Mouse (Mus musculus): ENCODE data around the gene Sod1.

The Sod1 gene

GRCm38 (mm10) chr16:90220026-90220891 lies at the start of gene Sod1:
Gene Sod1 (plus strand): TSS chr16:90220754.
- DNase-seq (ENCODE audit: low read depth in 2 of 2, low spot score in 2 of 2), result peak; percentile 96 to 98

- DNase-seq (ENCODE audit: low read depth in 2 of 2, low spot score in 2 of 2), result no peak
Observed at GRCm38 (mm10) chr16:90171416-90171815, 49.1 kb upstream of the Sod1 start.

GRCm38 (mm10) chr16:90176472-90176871 lies 44.1 kb upstream of the Sod1 start:
- DNase-seq (ENCODE audit: low read depth in 2 of 2, low spot score in 2 of 2), result no peak

- DNase-seq (ENCODE audit: low read depth in 2 of 2, low spot score in 2 of 2), result no peak
Observed at GRCm38 (mm10) chr16:90177425-90177824, 43.1 kb upstream of the Sod1 start.

GRCm38 (mm10) chr16:90178404-90178803 lies 42.1 kb upstream of the Sod1 start:
- DNase-seq (ENCODE audit: low read depth in 2 of 2, low spot score in 2 of 2), result no peak

GRCm38 (mm10) chr16:90179892-90180291 lies 40.7 kb upstream of the Sod1 start:
- DNase-seq (ENCODE audit: low read depth in 2 of 2, low spot score in 2 of 2), result no peak

GRCm38 (mm10) chr16:90180975-90181374 lies 39.6 kb upstream of the Sod1 start:
- no peak for DNase-seq (ENCODE audit: low read depth in 2 of 2, low spot score in 2 of 2)

GRCm38 (mm10) chr16:90181673-90182072 lies 38.9 kb upstream of the Sod1 start:
- no peak for DNase-seq (ENCODE audit: low read depth in 2 of 2, low spot score in 2 of 2)

- no peak for DNase-seq (ENCODE audit: low read depth in 2 of 2, low spot score in 2 of 2)
Observed at GRCm38 (mm10) chr16:90184135-90184534, 36.4 kb upstream of the Sod1 start.

- DNase-seq (ENCODE audit: low read depth in 2 of 2, low spot score in 2 of 2), result peak; percentile 51 to 67
Observed at GRCm38 (mm10) chr16:90185928-90186588, 34.5 kb upstream of the Sod1 start.

GRCm38 (mm10) chr16:90187453-90187852 lies 33.1 kb upstream of the Sod1 start:
- DNase-seq (ENCODE audit: low read depth in 2 of 2, low spot score in 2 of 2), result no peak

- no peak for DNase-seq (ENCODE audit: low read depth in 2 of 2, low spot score in 2 of 2)
Observed at GRCm38 (mm10) chr16:90191289-90191688, 29.3 kb upstream of the Sod1 start.

GRCm38 (mm10) chr16:90193719-90194118 lies 26.8 kb upstream of the Sod1 start:
- no peak for DNase-seq (ENCODE audit: low read depth in 2 of 2, low spot score in 2 of 2)

- no peak for DNase-seq (ENCODE audit: low read depth in 2 of 2, low spot score in 2 of 2)
Observed at GRCm38 (mm10) chr16:90196688-90197240, 23.8 kb upstream of the Sod1 start.

GRCm38 (mm10) chr16:90197337-90197973 lies 23.1 kb upstream of the Sod1 start:
- peak; percentile 57 to 66 for DNase-seq (ENCODE audit: low read depth in 2 of 2, low spot score in 2 of 2)

- DNase-seq (ENCODE audit: low read depth in 2 of 2, low spot score in 2 of 2), result no peak
Observed at GRCm38 (mm10) chr16:90198626-90199025, 21.9 kb upstream of the Sod1 start.

GRCm38 (mm10) chr16:90199174-90199573 lies 21.4 kb upstream of the Sod1 start:
- no peak for DNase-seq (ENCODE audit: low read depth in 2 of 2, low spot score in 2 of 2)

- DNase-seq (ENCODE audit: low read depth in 2 of 2, low spot score in 2 of 2), result no peak
Observed at GRCm38 (mm10) chr16:90202140-90202539, 18.4 kb upstream of the Sod1 start.

GRCm38 (mm10) chr16:90203226-90203962 lies 17.2 kb upstream of the Sod1 start:
- no peak for DNase-seq (ENCODE audit: low read depth in 2 of 2, low spot score in 2 of 2)

GRCm38 (mm10) chr16:90204868-90205267 lies 15.7 kb upstream of the Sod1 start:
- no peak for DNase-seq (ENCODE audit: low read depth in 2 of 2, low spot score in 2 of 2)

- DNase-seq (ENCODE audit: low read depth in 2 of 2, low spot score in 2 of 2), result no peak
Observed at GRCm38 (mm10) chr16:90208996-90209395, 11.6 kb upstream of the Sod1 start.

Data from CD8-positive naive resting alpha-beta T cell, adult 2 months (primary cell).